In the genomic region with DNA sequence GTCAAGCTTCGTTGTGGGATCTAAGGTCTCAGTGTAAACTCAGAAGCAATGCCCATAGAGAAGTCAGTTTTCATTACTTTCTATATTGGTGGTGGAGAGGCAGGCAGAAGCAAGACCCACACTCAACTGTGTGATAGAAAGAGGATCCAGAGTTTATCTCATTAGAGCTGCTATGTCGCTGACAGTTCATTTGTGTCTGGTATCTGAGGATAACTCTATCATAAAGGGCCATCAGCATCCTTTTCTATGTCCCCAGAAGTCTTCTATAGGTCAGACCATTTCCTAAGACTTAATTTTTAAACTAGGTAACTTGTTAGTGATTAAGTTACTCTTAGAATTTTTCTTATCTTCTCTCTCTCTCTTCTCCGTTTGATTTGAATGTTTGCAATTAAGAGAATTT, we compare ENCODE assay signal across 35 mouse cellular contexts.
"Had no signal": no experiment of that assay in that cellular context is flagged by ENCODE, and none has a peak within 500 bp of the region (broad histone marks: within the 10 kb centered on the region; RNA-seq: fewer than 3 reads in every experiment).

No protein-coding gene starts in this region.

- H3K9ac ChIP-seq: heart, embryonic 12.5 days; heart, embryonic 13.5 days; heart, embryonic 15.5 days; hindbrain, embryonic 12.5 days; hindbrain, embryonic 13.5 days; hindbrain, embryonic 14.5 days; hindbrain, embryonic 15.5 days; intestine, embryonic 15.5 days; kidney, embryonic 15.5 days had no signal

- H3K36me3 ChIP-seq: heart, embryonic 10.5 days; heart, embryonic 12.5 days; heart, embryonic 13.5 days; heart, embryonic 15.5 days; hindbrain, embryonic 10.5 days; hindbrain, embryonic 12.5 days; hindbrain, embryonic 13.5 days; hindbrain, embryonic 15.5 days; intestine, embryonic 15.5 days; kidney, embryonic 15.5 days had no signal

- DNase-seq: heart, postnatal 10 days; heart, postnatal 14 days; heart, postnatal 36 days; heart, postnatal 4 days; kidney, adult 11 months; kidney, adult 18-20 months; kidney, adult 2 months; kidney, adult 8-10 months; kidney, adult 9 months; kidney, postnatal 10 days; kidney, postnatal 14 days; kidney, postnatal 25 days; kidney, postnatal 36 days; kidney, postnatal 4 days; layer of hippocampus, adult 9-11 months; layer of hippocampus, postnatal 36 days had no signal

- H3K4me1 ChIP-seq: heart, embryonic 13.5 days; hindbrain, embryonic 10.5 days; hindbrain, embryonic 12.5 days; hindbrain, embryonic 13.5 days; hindbrain, embryonic 15.5 days; intestine, embryonic 15.5 days; kidney, embryonic 15.5 days had no signal

- H3K4me3 ChIP-seq: heart, embryonic 10.5 days; heart, embryonic 12.5 days; heart, embryonic 13.5 days; heart, embryonic 15.5 days; hindbrain, embryonic 10.5 days; hindbrain, embryonic 12.5 days; hindbrain, embryonic 13.5 days; hindbrain, embryonic 15.5 days; intestine, embryonic 15.5 days; kidney, embryonic 15.5 days; layer of hippocampus, adult 2 months had no signal

- H3K27me3 ChIP-seq: heart, embryonic 12.5 days; heart, embryonic 13.5 days; heart, embryonic 15.5 days; hindbrain, embryonic 12.5 days; hindbrain, embryonic 13.5 days; hindbrain, embryonic 15.5 days; intestine, embryonic 15.5 days; kidney, embryonic 15.5 days had no signal

- ATAC-seq: hindbrain, embryonic 16.5 days; hindbrain, postnatal 0 days; inflammation-experienced regulatory T-cells, adult 6 months; intestine, embryonic 15.5 days; intestine, embryonic 16.5 days; intestine, postnatal 0 days had no signal

- H3K9me3 ChIP-seq: heart, embryonic 10.5 days; heart, embryonic 12.5 days; heart, embryonic 13.5 days; heart, embryonic 15.5 days; hindbrain, embryonic 10.5 days; hindbrain, embryonic 12.5 days; hindbrain, embryonic 13.5 days; hindbrain, embryonic 15.5 days; intestine, embryonic 15.5 days; kidney, embryonic 15.5 days had no signal

- H3K27ac ChIP-seq: heart, embryonic 10.5 days; heart, embryonic 13.5 days; heart, embryonic 15.5 days; hindbrain, embryonic 10.5 days; hindbrain, embryonic 12.5 days; hindbrain, embryonic 13.5 days; hindbrain, embryonic 15.5 days; hindbrain, postnatal 0 days; intestine, embryonic 15.5 days; kidney, embryonic 15.5 days; kidney, postnatal 0 days had no signal

- H3K4me2 ChIP-seq: heart, embryonic 11.5 days; heart, embryonic 12.5 days; heart, embryonic 13.5 days; heart, embryonic 15.5 days; hindbrain, embryonic 12.5 days; hindbrain, embryonic 13.5 days; hindbrain, embryonic 14.5 days; hindbrain, embryonic 15.5 days; intestine, embryonic 15.5 days; kidney, embryonic 15.5 days had no signal
